Mouse (Mus musculus): ENCODE measurements around the gene Hps1. TPM values are rescaled to one million over a fixed set of nuclear protein-coding genes. Genes with fewer than 3 reads are reported as not detected.

Gene Hps1
- 9.1 and 10.0 TPM in 2 replicates for polyA plus RNA-seq (2016; fragmentation: Nextera tagmentation; extraction: Ambion mirVana)

DNA sequence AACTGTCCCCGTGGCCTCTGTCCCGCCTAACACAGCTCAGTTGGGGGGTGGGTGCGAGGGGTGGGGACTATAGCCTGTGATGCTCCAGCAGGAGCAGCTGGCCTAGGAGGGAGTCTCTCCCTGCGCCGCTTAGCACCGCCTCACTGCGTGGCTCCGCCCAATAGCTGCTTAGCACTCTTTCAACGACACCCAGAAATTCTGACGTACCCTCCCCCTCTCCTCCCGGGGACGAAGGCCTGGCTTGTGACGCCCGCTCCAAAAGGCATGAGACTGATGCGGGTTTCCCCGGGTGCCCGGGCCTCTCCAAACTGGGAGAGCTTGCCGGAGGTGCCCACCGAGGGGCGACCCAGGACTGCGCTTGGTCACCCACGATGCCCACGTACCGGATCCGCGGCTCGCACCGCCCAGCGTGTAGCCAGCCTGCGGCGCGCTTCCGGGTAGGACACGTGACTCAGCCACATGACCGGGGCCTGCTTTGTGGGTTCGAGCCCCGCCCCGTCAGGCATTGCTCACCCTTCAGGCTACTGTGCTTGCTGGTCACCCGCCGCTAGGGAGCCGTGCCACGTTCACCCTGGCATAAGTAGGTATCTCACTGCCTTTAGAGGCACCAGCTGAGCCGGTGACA is at the start of gene Hps1:
TSS of gene Hps1 (minus strand) at position 448 of the 625 bp plus-strand sequence.
- ATAC-seq (ENCODE audit: insufficient number of reproducible peaks, low FRiP score), result peak; percentile 95
- H3K4me2 ChIP-seq, result peak within 1 kb of the TSS; percentile 85
- H3K27ac ChIP-seq (ENCODE audit: poor library complexity, severe bottlenecking), result peak within 1 kb of the TSS; percentile 77
- peak within 1 kb of the TSS; percentile 77 for H3K9ac ChIP-seq
- peaks cover 13% of the 10 kb centered on the region for H3K36me3 ChIP-seq
- no peaks in the 10 kb centered on the region for H3K9me3 ChIP-seq (replicated peaks)
- WGBS, result under 1% methylated on average over 43 of the region's 43 CpGs
- H3K4me1 ChIP-seq (replicated peaks), result peaks cover 4% of the 10 kb centered on the region; the same call in 1 of the 2 replicates
- peaks cover 2% of the 10 kb centered on the region; the same call in 1 of the 2 replicates for H3K27me3 ChIP-seq (replicated peaks)
- H3K4me3 ChIP-seq, result peak within 1 kb of the TSS; percentile 70

DNA sequence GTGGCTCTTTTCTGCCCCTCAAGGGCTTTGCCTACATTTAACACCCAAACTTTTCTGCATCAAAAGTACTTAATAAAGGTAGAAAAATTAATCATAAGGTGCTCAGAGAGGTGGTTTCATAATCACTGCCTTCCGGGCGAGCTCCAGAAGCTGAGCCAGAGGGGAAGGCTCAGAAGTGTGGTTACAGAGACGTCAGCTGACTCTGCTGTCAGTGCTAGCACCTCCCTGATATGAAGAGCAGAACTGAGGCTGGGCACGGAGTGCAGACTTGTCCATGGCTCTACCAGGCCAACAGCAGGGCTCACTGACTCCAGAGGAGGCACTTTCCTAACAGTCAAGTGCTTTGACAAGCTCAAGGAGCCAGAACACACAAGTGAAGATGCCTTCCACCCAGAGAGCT is 49.4 kb upstream of the Hps1 start:
- no peaks in the 10 kb centered on the region for H3K36me3 ChIP-seq
- no peak for ATAC-seq (ENCODE audit: insufficient number of reproducible peaks, low FRiP score)
- 0 out of 2 replicates have a peak, but pooled peaks cover 8% of the 10 kb centered on the region for H3K4me1 ChIP-seq (replicated peaks)
- no peak overlapping the region for H3K4me2 ChIP-seq
- no peak overlapping the region for H3K4me3 ChIP-seq
- H3K27me3 ChIP-seq (replicated peaks), result no peaks in the 10 kb centered on the region
- H3K9ac ChIP-seq, result no peak overlapping the region
- no peak overlapping the region for H3K27ac ChIP-seq (ENCODE audit: poor library complexity, severe bottlenecking)
- no peaks in the 10 kb centered on the region for H3K9me3 ChIP-seq (replicated peaks)
- WGBS, result 24% methylated on average over 4 of the region's 4 CpGs

GRCm38 (mm10) chr19:42827843-42828242 is 48.1 kb upstream of the Hps1 start:
- H3K9me3 ChIP-seq (replicated peaks), result no peaks in the 10 kb centered on the region
- no peak overlapping the region for H3K27ac ChIP-seq (ENCODE audit: poor library complexity, severe bottlenecking)
- no peaks in the 10 kb centered on the region for H3K27me3 ChIP-seq (replicated peaks)
- no peak overlapping the region for H3K9ac ChIP-seq
- H3K36me3 ChIP-seq, result no peaks in the 10 kb centered on the region
- no peak for ATAC-seq (ENCODE audit: insufficient number of reproducible peaks, low FRiP score)
- H3K4me1 ChIP-seq (replicated peaks), result 0 out of 2 replicates have a peak, but pooled peaks cover 8% of the 10 kb centered on the region
- no peak overlapping the region for H3K4me2 ChIP-seq
- no peak overlapping the region for H3K4me3 ChIP-seq
- 86% methylated on average over 3 of the region's 3 CpGs for WGBS

GRCm38 (mm10) chr19:42820109-42820508 is 40.3 kb upstream of the Hps1 start:
- H3K27ac ChIP-seq (ENCODE audit: poor library complexity, severe bottlenecking), result no peak overlapping the region
- no peak for ATAC-seq (ENCODE audit: insufficient number of reproducible peaks, low FRiP score)
- no peaks in the 10 kb centered on the region for H3K27me3 ChIP-seq (replicated peaks)
- no peak overlapping the region for H3K4me2 ChIP-seq
- no peaks in the 10 kb centered on the region for H3K4me1 ChIP-seq (replicated peaks)
- 84% methylated on average over 5 of the region's 5 CpGs for WGBS
- H3K4me3 ChIP-seq, result no peak overlapping the region
- no peaks in the 10 kb centered on the region for H3K9me3 ChIP-seq (replicated peaks)
- H3K9ac ChIP-seq, result no peak overlapping the region
- no peaks in the 10 kb centered on the region for H3K36me3 ChIP-seq

DNA sequence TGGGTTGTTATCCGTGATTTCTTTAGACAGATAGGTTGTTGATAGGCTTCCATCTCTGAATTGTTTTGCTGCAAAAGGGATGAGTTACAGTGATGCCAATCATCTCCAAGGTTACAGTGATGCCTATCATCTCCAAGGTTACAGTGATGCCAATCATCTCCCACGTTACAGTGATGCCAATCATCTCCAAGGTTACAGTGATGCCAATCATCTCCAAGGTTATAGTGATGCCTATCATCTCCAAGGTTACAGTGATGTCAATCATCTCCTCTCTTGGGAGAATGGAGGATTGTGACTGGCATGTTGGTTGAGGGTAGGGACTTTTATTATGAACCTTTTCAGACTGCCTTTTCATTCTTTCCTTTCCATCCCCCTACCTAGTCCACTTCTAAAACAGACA is 38.0 kb upstream of the Hps1 start:
- Histone ChIP-seq H3K4me3 (no peak overlapping the region), H3K4me2 (no peak overlapping the region), H3K4me1 (replicated peaks) (no peaks in the 10 kb centered on the region), H3K9me3 (replicated peaks) (no peaks in the 10 kb centered on the region), H3K27me3 (replicated peaks) (no peaks in the 10 kb centered on the region), H3K9ac (no peak overlapping the region), H3K36me3 (no peaks in the 10 kb centered on the region), H3K27ac (ENCODE audit: poor library complexity, severe bottlenecking) (no peak overlapping the region)
- no peak for ATAC-seq (ENCODE audit: insufficient number of reproducible peaks, low FRiP score)
- WGBS, result 69% methylated on average over 2 of the region's 2 CpGs

GRCm38 (mm10) chr19:42816261-42816660 is 36.5 kb upstream of the Hps1 start:
- WGBS, result 84% methylated on average over 2 of the region's 2 CpGs
- Histone ChIP-seq H3K4me3 (no peak overlapping the region), H3K27me3 (replicated peaks) (no peaks in the 10 kb centered on the region), H3K9ac (no peak overlapping the region), H3K4me1 (replicated peaks) (peaks cover 4% of the 10 kb centered on the region; the same call in 1 of the 2 replicates), H3K27ac (ENCODE audit: poor library complexity, severe bottlenecking) (no peak overlapping the region), H3K36me3 (no peaks in the 10 kb centered on the region), H3K4me2 (no peak overlapping the region), H3K9me3 (replicated peaks) (no peaks in the 10 kb centered on the region)
- ATAC-seq (ENCODE audit: insufficient number of reproducible peaks, low FRiP score), result no peak

DNA sequence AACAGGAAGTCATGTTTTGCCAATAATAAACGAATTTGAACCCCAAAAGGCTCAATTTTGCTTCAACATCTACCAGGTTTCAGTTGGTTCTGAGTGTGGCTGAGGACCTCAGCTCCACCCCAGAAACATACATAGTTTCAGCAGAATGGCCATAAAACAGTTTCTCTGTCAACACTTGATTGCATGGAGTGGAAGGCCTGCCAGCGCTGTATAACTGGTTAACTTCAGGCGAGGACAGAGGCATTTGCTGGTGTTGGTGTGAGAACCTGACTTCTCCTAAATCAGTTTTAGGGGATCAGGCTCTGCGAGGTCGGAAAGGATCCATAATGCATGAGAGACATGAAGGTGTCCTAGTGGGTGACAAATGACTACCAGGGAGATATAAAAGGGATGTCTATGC is 30.4 kb upstream of the Hps1 start:
- Histone ChIP-seq H3K4me2 (no peak overlapping the region), H3K27me3 (replicated peaks) (no peaks in the 10 kb centered on the region), H3K27ac (ENCODE audit: poor library complexity, severe bottlenecking) (no peak overlapping the region), H3K9me3 (replicated peaks) (no peaks in the 10 kb centered on the region), H3K4me1 (replicated peaks) (peaks cover 4% of the 10 kb centered on the region; the same call in 1 of the 2 replicates), H3K9ac (no peak overlapping the region), H3K36me3 (no peaks in the 10 kb centered on the region), H3K4me3 (no peak overlapping the region)
- no peak for ATAC-seq (ENCODE audit: insufficient number of reproducible peaks, low FRiP score)
- 65% methylated on average over 5 of the region's 5 CpGs for WGBS

GRCm38 (mm10) chr19:42809491-42809890 is 29.7 kb upstream of the Hps1 start:
- ATAC-seq (ENCODE audit: insufficient number of reproducible peaks, low FRiP score), result no peak
- Histone ChIP-seq H3K36me3 (no peaks in the 10 kb centered on the region), H3K27ac (ENCODE audit: poor library complexity, severe bottlenecking) (no peak overlapping the region), H3K9me3 (replicated peaks) (no peaks in the 10 kb centered on the region), H3K4me2 (no peak overlapping the region), H3K4me1 (replicated peaks) (peaks cover 4% of the 10 kb centered on the region; the same call in 1 of the 2 replicates), H3K27me3 (replicated peaks) (no peaks in the 10 kb centered on the region), H3K9ac (no peak overlapping the region), H3K4me3 (no peak overlapping the region)
- WGBS, result 81% methylated on average over 10 of the region's 10 CpGs

DNA sequence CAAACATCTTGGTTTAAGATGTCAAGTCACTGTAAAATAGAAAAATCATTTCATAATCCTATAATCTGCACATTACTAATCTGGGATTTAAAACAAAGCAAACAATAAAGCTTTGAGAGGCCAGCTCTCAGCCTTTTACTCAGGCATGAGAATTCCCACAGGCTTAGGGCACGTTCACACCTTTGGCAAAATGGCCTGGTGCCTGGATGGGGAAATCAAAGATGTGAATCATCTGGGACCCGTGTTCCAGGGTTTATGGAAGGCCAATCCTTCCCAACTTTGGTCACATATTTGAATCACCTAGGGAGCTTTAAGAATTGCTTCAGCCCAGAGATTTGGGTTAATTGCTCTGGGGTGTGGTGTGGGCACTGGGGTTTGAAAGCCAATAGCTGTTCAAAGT is 18.1 kb upstream of the Hps1 start:
- Histone ChIP-seq H3K36me3 (no peaks in the 10 kb centered on the region), H3K27me3 (replicated peaks) (peaks cover 16% of the 10 kb centered on the region), H3K4me2 (no peak overlapping the region), H3K4me1 (replicated peaks) (peaks cover 9% of the 10 kb centered on the region), H3K4me3 (no peak overlapping the region), H3K27ac (ENCODE audit: poor library complexity, severe bottlenecking) (no peak overlapping the region), H3K9me3 (replicated peaks) (no peaks in the 10 kb centered on the region), H3K9ac (no peak overlapping the region)
- no peak for ATAC-seq (ENCODE audit: insufficient number of reproducible peaks, low FRiP score)
- 59% methylated on average over 2 of the region's 2 CpGs for WGBS

DNA sequence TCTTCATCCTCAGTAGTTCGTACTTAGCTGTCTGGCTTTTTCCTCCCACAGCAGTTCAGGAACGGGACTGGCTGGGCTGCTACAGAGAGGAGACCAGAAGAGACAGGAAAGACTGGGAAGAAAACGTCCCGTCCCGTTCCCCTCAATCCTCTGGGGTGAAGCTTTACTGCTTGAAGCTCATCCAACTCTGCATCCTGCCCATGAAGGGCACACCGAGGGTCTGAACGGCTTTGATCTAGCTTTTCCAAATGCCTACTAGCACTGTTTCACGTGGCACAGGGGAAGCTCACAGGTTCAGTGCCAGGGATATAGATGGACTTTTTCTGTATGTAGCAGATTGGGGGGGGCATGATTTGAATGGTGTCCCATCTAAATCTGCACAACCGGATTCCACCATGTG is 16.0 kb upstream of the Hps1 start:
- no peak overlapping the region for H3K27ac ChIP-seq (ENCODE audit: poor library complexity, severe bottlenecking)
- no peaks in the 10 kb centered on the region for H3K9me3 ChIP-seq (replicated peaks)
- no peak for ATAC-seq (ENCODE audit: insufficient number of reproducible peaks, low FRiP score)
- peaks cover 20% of the 10 kb centered on the region for H3K27me3 ChIP-seq (replicated peaks)
- no peaks in the 10 kb centered on the region for H3K36me3 ChIP-seq
- H3K4me2 ChIP-seq, result peak overlapping the region; percentile 97
- 35% methylated on average over 9 of the region's 9 CpGs for WGBS
- peak overlapping the region; percentile 54 for H3K4me3 ChIP-seq
- H3K9ac ChIP-seq, result no peak overlapping the region
- H3K4me1 ChIP-seq (replicated peaks), result peaks cover 9% of the 10 kb centered on the region

- 2% methylated on average over 31 of the region's 31 CpGs for WGBS
- H3K4me2 ChIP-seq, result peak overlapping the region; percentile 97
- H3K27me3 ChIP-seq (replicated peaks), result peaks cover 20% of the 10 kb centered on the region
- peak overlapping the region; percentile 73 for H3K9ac ChIP-seq
- H3K36me3 ChIP-seq, result no peaks in the 10 kb centered on the region
- peak; percentile 75 for ATAC-seq (ENCODE audit: insufficient number of reproducible peaks, low FRiP score)
- H3K4me1 ChIP-seq (replicated peaks), result peaks cover 9% of the 10 kb centered on the region
- H3K4me3 ChIP-seq, result peak overlapping the region; percentile 54
- H3K9me3 ChIP-seq (replicated peaks), result no peaks in the 10 kb centered on the region
- no peak overlapping the region for H3K27ac ChIP-seq (ENCODE audit: poor library complexity, severe bottlenecking)
Observed at GRCm38 (mm10) chr19:42794914-42795613, 15.3 kb upstream of the Hps1 start.

All from heart, embryonic 12.5 days (tissue).